Comparison of ENCODE assay signal across 10 mouse cellular contexts in the genomic region with DNA sequence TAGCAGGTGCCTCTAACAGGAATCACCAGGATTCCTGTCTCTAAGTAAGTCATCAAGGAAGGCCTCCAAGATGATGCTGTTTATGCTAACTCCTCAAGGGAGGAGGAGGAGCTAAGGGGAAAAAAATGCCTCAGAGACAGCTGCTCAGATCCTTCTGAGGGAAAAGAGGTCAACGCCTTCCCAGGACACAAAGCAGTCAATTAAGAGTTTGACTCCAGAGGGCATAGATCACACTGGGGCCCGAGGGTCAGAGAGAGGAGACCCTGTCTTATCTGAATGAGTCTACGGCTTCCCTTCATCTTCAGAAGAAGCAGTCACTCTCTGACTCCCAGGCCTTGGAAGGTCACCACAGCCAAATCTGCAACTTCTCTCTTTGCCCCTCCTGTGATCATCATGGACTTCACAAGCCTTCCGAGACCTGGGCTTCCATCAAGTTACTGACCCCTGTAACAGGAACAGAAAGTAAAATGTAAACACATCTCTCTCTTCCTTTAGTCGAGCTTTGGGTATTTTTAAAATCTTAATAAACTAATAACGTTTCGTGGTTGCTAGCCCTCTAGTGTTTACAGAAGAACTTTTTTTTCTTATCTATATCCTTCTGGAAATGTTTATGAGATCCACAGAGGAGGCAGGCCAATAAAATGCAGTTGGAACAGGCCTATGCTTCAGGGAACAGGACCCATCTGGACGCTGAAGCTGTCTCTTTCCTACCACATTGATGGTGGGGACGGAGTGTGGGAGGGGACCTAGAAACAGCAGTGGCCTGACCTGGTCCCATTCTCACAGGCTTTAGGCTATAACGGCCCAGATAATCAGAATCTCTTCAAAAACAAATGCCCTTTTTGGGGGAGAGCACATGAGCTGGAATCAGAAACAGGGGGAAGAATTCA.
DNase-seq lines count a peak whose midpoint lies in the region; ATAC-seq and TF ChIP-seq lines count a peak whose summit lies in the region.
"Had no signal": no experiment of that assay in that cellular context is flagged by ENCODE, and none has a peak within 500 bp of the region (broad histone marks: within the 10 kb centered on the region; RNA-seq: fewer than 3 reads in every experiment).

No protein-coding gene starts in this region.

- H3K9me3 ChIP-seq in intestine, embryonic 14.5 days (ENCODE audit: control insufficient read depth, low read length): no peaks in the 10 kb centered on the region
- H3K9me3 ChIP-seq in intestine, postnatal 0 days (ENCODE audit: control insufficient read depth): no peaks in the 10 kb centered on the region
- H3K9me3 ChIP-seq in heart, postnatal 0 days (replicated peaks; ENCODE audit: control insufficient read depth, low read length): no peaks in the 10 kb centered on the region
- H3K9me3 ChIP-seq: forebrain, embryonic 12.5 days; liver, embryonic 15.5 days had no signal

- no peaks in the 10 kb centered on the region for H3K27me3 ChIP-seq in intestine, embryonic 14.5 days (replicated peaks; ENCODE audit: control insufficient read depth, insufficient read depth, low read length)
- H3K27me3 ChIP-seq in intestine, postnatal 0 days (replicated peaks; ENCODE audit: control insufficient read depth, insufficient read depth, low read length): no peaks in the 10 kb centered on the region
- H3K27me3 ChIP-seq in heart, postnatal 0 days (ENCODE audit: control insufficient read depth, insufficient read depth, low read length): no peaks in the 10 kb centered on the region
- H3K27me3 ChIP-seq: forebrain, embryonic 12.5 days had no signal

- no peak for TF ChIP-seq CTCF in intestine, postnatal 0 days (IDR thresholded peaks at IDR 0.05; ENCODE audit: low read depth)
- TF ChIP-seq CTCF in heart, postnatal 0 days (IDR thresholded peaks at IDR 0.05; ENCODE audit: low read depth): no peak

- peaks cover 8% of the 10 kb centered on the region; the same call in 1 of the 2 replicates for H3K36me3 ChIP-seq in intestine, embryonic 14.5 days (ENCODE audit: control insufficient read depth, insufficient read depth, low read length)
- no peaks in the 10 kb centered on the region for H3K36me3 ChIP-seq in intestine, postnatal 0 days (ENCODE audit: control insufficient read depth, insufficient read depth)
- no peaks in the 10 kb centered on the region for H3K36me3 ChIP-seq in heart, postnatal 0 days (replicated peaks; ENCODE audit: control insufficient read depth, insufficient read depth, low read length)
- H3K36me3 ChIP-seq: forebrain, embryonic 12.5 days; liver, embryonic 15.5 days had no signal

- no peak for TF ChIP-seq EP300 in heart, postnatal 0 days (IDR thresholded peaks at IDR 0.05; ENCODE audit: low read depth)

- 17% methylated on average over 10 of the region's 10 CpGs for WGBS in intestine, embryonic 14.5 days
- 25% methylated on average over 10 of the region's 10 CpGs for WGBS in intestine, postnatal 0 days
- 54% methylated on average over 10 of the region's 10 CpGs for WGBS in heart, postnatal 0 days

- H3K4me3 ChIP-seq in intestine, embryonic 14.5 days (ENCODE audit: low read depth, low read length): no peak overlapping the region
- H3K4me3 ChIP-seq in intestine, postnatal 0 days (ENCODE audit: low read depth, low read length): no peak overlapping the region
- H3K4me3 ChIP-seq in heart, postnatal 0 days (ENCODE audit: low read depth, low read length): no peak overlapping the region
- H3K4me3 ChIP-seq: forebrain, embryonic 12.5 days; liver, embryonic 15.5 days had no signal

- H3K4me2 ChIP-seq in intestine, embryonic 14.5 days (ENCODE audit: low read length): no peak overlapping the region
- H3K4me2 ChIP-seq in intestine, postnatal 0 days (replicated peaks; ENCODE audit: low read depth): no peak overlapping the region
- no peak overlapping the region for H3K4me2 ChIP-seq in heart, postnatal 0 days (ENCODE audit: low read depth, low read length)
- H3K4me2 ChIP-seq: forebrain, embryonic 12.5 days; liver, embryonic 15.5 days had no signal

- H3K9ac ChIP-seq in intestine, embryonic 14.5 days (ENCODE audit: low read length): no peak overlapping the region
- H3K9ac ChIP-seq in intestine, postnatal 0 days (ENCODE audit: low read depth, low read length): no peak overlapping the region
- no peak overlapping the region for H3K9ac ChIP-seq in heart, postnatal 0 days (replicated peaks; ENCODE audit: low read depth, low read length)
- H3K9ac ChIP-seq: forebrain, embryonic 12.5 days; liver, embryonic 15.5 days had no signal

- peaks cover 20% of the 10 kb centered on the region for H3K4me1 ChIP-seq in intestine, embryonic 14.5 days (replicated peaks; ENCODE audit: control insufficient read depth, insufficient read depth, low read length)
- H3K4me1 ChIP-seq in intestine, postnatal 0 days (replicated peaks; ENCODE audit: control insufficient read depth, insufficient read depth, low read length): no peaks in the 10 kb centered on the region
- 0 out of 2 replicates have a peak, but pooled peaks cover 3% of the 10 kb centered on the region for H3K4me1 ChIP-seq in heart, postnatal 0 days (ENCODE audit: control insufficient read depth, insufficient read depth)
- H3K4me1 ChIP-seq: forebrain, embryonic 12.5 days; liver, embryonic 15.5 days had no signal

- H3K27ac ChIP-seq in intestine, embryonic 14.5 days (ENCODE audit: low read depth): peak overlapping the region; percentile 71
- no peak overlapping the region; the same call in 1 of the 2 replicates for H3K27ac ChIP-seq in intestine, postnatal 0 days (ENCODE audit: low read depth, low read length)
- H3K27ac ChIP-seq in heart, postnatal 0 days (ENCODE audit: low read depth): 0 out of 2 replicates have a peak overlapping the region, but pooled peaks have one; percentile 19
- H3K27ac ChIP-seq: forebrain, embryonic 12.5 days; liver, embryonic 15.5 days had no signal

- peak; percentile 60 for DNase-seq in intestine, embryonic 14.5 days (ENCODE audit: low spot score)
- peak; percentile 48 for DNase-seq in ZHBTc4 (ENCODE audit: low read depth, low spot score)
- DNase-seq in heart, postnatal 0 days (ENCODE audit: low spot score): peak; percentile 8
- peak; percentile 37 for DNase-seq in mesoderm, embryonic 11.5 days (ENCODE audit: low read depth, low spot score)
- DNase-seq in cerebellum, postnatal 4 days (ENCODE audit: low spot score in 2 of 2): no peak
- no peak for DNase-seq in adrenal gland, postnatal 36 days
- DNase-seq: gastrocnemius, postnatal 10 days had no signal

- ATAC-seq in intestine, embryonic 14.5 days (replicated peaks; ENCODE audit: low FRiP score, low TSS enrichment, low read depth): no peak
- no peak for ATAC-seq in intestine, postnatal 0 days
- ATAC-seq in heart, postnatal 0 days (ENCODE audit: insufficient read depth, low read depth): no peak

Comparison
In these comparisons a context has a peak if more than half of its experiments do, and no peak if none do; other contexts are left out.
1. DNase-seq: peak in intestine, embryonic 14.5 days (single experiment), ZHBTc4 (single experiment), heart, postnatal 0 days (single experiment) and mesoderm, embryonic 11.5 days (single experiment); none in cerebellum, postnatal 4 days (0 of 2) and adrenal gland, postnatal 36 days (0 of 2).